Mouse (Mus musculus): ENCODE results near the gene Gna13. TPM values are rescaled to one million over a fixed set of nuclear protein-coding genes. Genes with fewer than 3 reads are reported as not detected.

Gna13 gene
- polyA plus RNA-seq, 1 experiment from 2014 or later = 16.6 TPM

DNA sequence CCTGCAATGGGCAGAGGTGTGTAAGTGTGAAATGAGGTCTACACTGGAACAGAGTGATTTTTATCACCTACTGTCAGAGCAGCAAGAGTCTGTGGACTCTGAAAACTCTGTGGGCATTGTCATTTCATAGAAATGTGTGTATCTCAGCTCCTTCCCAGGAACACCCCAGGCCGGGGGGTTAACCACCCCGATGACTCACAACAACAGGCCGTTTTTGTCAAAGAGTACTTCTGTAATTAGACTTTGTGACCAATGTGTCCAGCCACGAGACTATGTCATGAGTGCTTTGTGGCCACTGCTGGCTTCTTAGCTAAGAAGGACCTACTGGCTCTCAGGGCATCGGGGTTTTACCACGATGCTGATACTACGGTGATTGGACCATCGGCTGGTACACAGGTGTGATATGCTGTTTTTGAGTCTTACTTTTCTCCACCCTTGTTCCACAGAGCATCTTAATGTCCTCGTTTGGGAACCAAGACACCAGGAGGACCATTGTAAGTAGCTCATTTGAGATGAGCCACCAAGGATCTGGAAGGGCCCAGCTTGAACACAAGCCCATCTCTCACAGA is 54.9 kb downstream of the Gna13 start:
- ATAC-seq (ENCODE audit: low read depth) = no peak
- H3K27me3 ChIP-seq = no peaks in the 10 kb centered on the region
- no peaks in the 10 kb centered on the region for H3K4me1 ChIP-seq (replicated peaks)
- H3K9ac ChIP-seq = no peak overlapping the region
- WGBS = 89% methylated on average over 9 of the region's 9 CpGs
- no peak overlapping the region for H3K4me3 ChIP-seq
- no peak overlapping the region for H3K27ac ChIP-seq (replicated peaks)
- H3K36me3 ChIP-seq = no peaks in the 10 kb centered on the region
- H3K4me2 ChIP-seq = no peak overlapping the region
- H3K9me3 ChIP-seq = 0 out of 2 replicates have a peak, but pooled peaks cover 6% of the 10 kb centered on the region

GRCm38 (mm10) chr11:109419461-109419860 is 56.8 kb downstream of the Gna13 start:
- Histone ChIP-seq H3K4me1 (replicated peaks) (no peaks in the 10 kb centered on the region), H3K4me3 (no peak overlapping the region), H3K9me3 (0 out of 2 replicates have a peak, but pooled peaks cover 6% of the 10 kb centered on the region), H3K36me3 (no peaks in the 10 kb centered on the region), H3K4me2 (no peak overlapping the region), H3K9ac (no peak overlapping the region), H3K27me3 (no peaks in the 10 kb centered on the region), H3K27ac (replicated peaks) (no peak overlapping the region)
- no peak for ATAC-seq (ENCODE audit: low read depth)
- 52% methylated on average over 4 of the region's 4 CpGs for WGBS

DNA sequence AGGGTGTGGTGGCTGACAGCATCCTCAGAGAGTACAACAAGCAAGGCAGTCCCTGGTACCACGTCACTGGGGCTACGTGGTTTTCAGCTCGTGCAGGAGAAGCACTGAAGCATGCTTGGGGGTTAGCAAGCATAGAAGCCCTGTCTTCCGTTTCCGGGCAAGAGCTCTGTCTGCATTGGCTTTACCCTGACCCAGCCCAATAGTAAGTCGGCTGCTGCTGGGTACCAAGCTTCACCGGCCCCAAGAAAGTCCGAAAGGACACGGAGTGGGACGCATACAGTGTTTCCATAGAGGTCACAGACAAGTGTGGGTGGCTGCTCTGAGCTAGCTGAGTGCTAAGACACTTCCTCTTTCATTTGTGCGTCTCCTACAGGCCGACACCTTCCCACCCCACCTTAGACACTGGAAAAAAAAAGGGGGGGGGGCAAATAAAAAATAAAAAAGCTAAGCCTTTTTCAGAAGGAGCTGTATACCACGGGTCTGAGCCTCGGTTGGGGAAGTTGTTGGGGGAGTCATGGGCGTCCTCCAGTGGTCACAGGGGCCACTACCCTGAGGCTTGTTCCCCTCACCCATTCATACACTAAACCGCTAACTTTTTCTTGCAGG is 57.4 kb downstream of the Gna13 start:
- WGBS = 57% methylated on average over 16 of the region's 16 CpGs
- Histone ChIP-seq H3K27me3 (no peaks in the 10 kb centered on the region), H3K4me3 (no peak overlapping the region), H3K9ac (no peak overlapping the region), H3K4me2 (no peak overlapping the region), H3K36me3 (no peaks in the 10 kb centered on the region), H3K9me3 (0 out of 2 replicates have a peak, but pooled peaks cover 6% of the 10 kb centered on the region), H3K4me1 (replicated peaks) (no peaks in the 10 kb centered on the region; the same call in 1 of the 2 replicates), H3K27ac (replicated peaks) (no peak overlapping the region)
- no peak for ATAC-seq (ENCODE audit: low read depth)

- H3K36me3 ChIP-seq = no peaks in the 10 kb centered on the region
- no peak overlapping the region for H3K9ac ChIP-seq
- H3K4me1 ChIP-seq (replicated peaks) = no peaks in the 10 kb centered on the region; the same call in 1 of the 2 replicates
- H3K4me2 ChIP-seq = no peak overlapping the region
- ATAC-seq (ENCODE audit: low read depth) = no peak
- H3K27me3 ChIP-seq = no peaks in the 10 kb centered on the region
- H3K9me3 ChIP-seq = 0 out of 2 replicates have a peak, but pooled peaks cover 6% of the 10 kb centered on the region
- WGBS = 83% methylated on average over 14 of the region's 14 CpGs
- H3K4me3 ChIP-seq = no peak overlapping the region
- H3K27ac ChIP-seq (replicated peaks) = no peak overlapping the region
These were observed 57.9 kb downstream of the Gna13 start for GRCm38 (mm10) chr11:109420567-109420962.

DNA sequence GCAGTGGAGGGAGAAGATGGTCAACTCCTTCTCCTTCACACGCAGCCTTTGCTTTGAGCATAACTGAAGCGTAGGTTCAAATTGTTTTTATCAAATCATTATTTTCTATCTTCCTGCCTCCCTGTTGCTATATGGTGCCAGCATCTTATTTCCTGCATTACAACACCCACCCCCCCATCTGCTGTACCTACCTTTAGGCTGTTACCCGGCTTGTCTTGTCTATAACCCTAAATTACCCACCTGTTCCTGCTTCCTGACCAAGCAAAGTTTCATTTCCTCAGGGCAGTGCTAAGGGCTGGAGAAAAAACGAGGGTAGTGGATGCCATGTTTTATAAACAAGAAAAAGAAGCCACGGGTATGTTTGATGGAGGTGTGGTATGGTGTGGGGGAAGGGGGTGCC is 58.6 kb downstream of the Gna13 start:
- no peaks in the 10 kb centered on the region; the same call in 1 of the 2 replicates for H3K4me1 ChIP-seq (replicated peaks)
- H3K4me2 ChIP-seq = no peak overlapping the region
- WGBS = 81% methylated on average over 5 of the region's 5 CpGs
- ATAC-seq (ENCODE audit: low read depth) = no peak
- no peak overlapping the region for H3K9ac ChIP-seq
- H3K27ac ChIP-seq (replicated peaks) = no peak overlapping the region
- H3K27me3 ChIP-seq = no peaks in the 10 kb centered on the region
- H3K36me3 ChIP-seq = no peaks in the 10 kb centered on the region
- 0 out of 2 replicates have a peak, but pooled peaks cover 6% of the 10 kb centered on the region for H3K9me3 ChIP-seq
- H3K4me3 ChIP-seq = no peak overlapping the region

DNA sequence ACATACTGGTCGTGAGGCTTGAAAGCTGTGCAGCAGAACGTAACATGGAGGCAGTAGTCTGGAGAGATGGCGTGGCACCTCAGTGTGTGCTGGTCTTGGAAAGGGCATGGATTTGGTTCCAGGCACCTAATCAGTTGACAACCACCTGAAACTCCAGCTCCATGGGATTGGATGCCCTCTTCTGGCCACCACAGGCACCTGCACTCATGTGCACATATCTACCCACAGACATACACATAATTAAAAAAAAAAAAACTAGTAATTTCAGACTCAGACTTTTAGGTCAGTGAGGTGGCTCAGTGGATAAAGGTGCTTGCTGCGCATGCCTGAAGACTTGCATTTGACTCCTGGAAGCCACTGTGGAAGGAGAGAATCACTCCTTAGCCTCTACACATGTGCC is 59.6 kb downstream of the Gna13 start:
- 99% methylated on average over 4 of the region's 4 CpGs for WGBS

DNA sequence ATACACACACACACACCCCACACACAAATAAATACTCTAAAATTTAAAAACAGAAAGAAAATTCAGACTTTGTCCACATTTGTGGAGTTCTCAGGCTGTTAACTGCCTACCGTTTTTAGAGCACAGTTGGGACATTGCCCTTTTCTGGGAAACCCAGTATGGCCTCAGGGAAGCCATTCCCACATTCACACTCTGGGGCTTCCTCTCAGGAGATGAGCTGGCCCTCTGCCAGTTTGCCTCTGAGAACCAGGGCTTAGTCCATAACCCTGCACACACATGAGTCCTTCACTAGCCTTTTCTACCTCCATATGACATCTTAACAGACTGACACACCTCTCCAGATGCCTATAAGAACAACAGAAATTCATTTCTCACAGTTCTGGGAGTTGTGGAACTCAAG is 60.7 kb downstream of the Gna13 start:
- Histone ChIP-seq H3K4me1 (replicated peaks) (peaks cover 12% of the 10 kb centered on the region), H3K9me3 (0 out of 2 replicates have a peak, but pooled peaks cover 6% of the 10 kb centered on the region), H3K4me2 (no peak overlapping the region), H3K4me3 (no peak overlapping the region), H3K27me3 (no peaks in the 10 kb centered on the region), H3K36me3 (no peaks in the 10 kb centered on the region), H3K9ac (no peak overlapping the region), H3K27ac (replicated peaks) (no peak overlapping the region)
- WGBS = 52% methylated on average over 1 of the region's 1 CpGs
- ATAC-seq (ENCODE audit: low read depth) = no peak

More for the DNA sequence above, 59.6 kb downstream of the Gna13 start:
- no peak overlapping the region for H3K4me2 ChIP-seq
- peaks cover 10% of the 10 kb centered on the region for H3K4me1 ChIP-seq (replicated peaks)
- H3K4me3 ChIP-seq = no peak overlapping the region
- H3K27me3 ChIP-seq = no peaks in the 10 kb centered on the region
- no peak overlapping the region for H3K9ac ChIP-seq
- no peaks in the 10 kb centered on the region for H3K36me3 ChIP-seq
- H3K9me3 ChIP-seq = 0 out of 2 replicates have a peak, but pooled peaks cover 6% of the 10 kb centered on the region
- H3K27ac ChIP-seq (replicated peaks) = no peak overlapping the region
- ATAC-seq (ENCODE audit: low read depth) = no peak

DNA sequence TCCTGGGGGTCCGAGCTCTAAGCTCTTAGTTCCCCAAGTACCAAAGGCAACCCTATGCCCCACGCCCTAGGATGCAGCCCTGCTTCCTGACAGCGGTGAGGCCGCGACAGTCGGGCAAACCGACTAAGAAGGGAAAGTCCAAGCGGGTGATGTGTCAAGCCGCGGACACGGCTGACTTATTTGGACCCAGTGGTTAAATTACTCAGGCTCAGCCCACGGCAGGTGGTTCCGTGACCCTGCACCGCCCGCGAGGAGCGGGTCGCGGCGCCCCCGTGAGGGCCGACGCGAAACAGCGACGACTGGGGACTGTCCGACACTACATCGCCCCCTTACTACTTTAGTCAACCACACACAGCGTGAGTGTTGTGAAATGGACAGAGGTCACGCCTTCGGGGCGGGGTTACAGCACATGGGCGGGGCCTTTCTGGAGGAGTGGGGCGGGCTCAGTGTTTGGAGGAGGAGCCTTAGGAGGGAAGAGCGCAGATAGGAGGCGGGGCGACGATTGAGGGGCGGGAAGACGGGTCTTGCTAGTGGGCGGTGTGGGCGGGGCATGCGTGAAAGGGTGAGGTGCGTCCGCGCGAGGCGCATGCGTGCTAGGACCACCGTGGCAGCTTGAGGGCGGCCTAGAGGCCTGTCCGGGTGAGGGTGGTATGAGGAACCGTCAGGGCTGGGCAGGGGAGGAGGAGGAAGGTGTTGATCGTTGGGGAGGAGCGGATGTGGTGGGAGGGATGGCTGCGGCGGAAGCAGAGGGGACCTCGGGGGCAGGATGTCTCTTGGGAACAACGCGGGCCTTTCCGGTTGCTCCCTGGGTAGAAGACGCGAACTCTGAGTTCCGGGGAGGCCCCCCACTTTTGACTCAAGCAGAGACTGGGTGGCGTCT is 63.0 kb downstream of the Gna13 start, which contains the start of gene Amz2:
TSS of gene Amz2 (plus strand) at position 555 of the 880 bp plus-strand sequence.
- WGBS = 1% methylated on average over 64 of the region's 65 CpGs
- H3K4me3 ChIP-seq = peak within 1 kb of the TSS; percentile 67
- H3K4me1 ChIP-seq (replicated peaks) = peaks cover 12% of the 10 kb centered on the region
- H3K36me3 ChIP-seq = peaks cover 23% of the 10 kb centered on the region
- H3K9ac ChIP-seq = peak within 1 kb of the TSS; percentile 84
- H3K27ac ChIP-seq (replicated peaks) = peak within 1 kb of the TSS; percentile 90
- 0 out of 2 replicates have a peak, but pooled peaks cover 6% of the 10 kb centered on the region for H3K9me3 ChIP-seq
- peak within 1 kb of the TSS; percentile 68 for H3K4me2 ChIP-seq
- no peaks in the 10 kb centered on the region for H3K27me3 ChIP-seq
- peak; percentile 96 for ATAC-seq (ENCODE audit: low read depth)

DNA sequence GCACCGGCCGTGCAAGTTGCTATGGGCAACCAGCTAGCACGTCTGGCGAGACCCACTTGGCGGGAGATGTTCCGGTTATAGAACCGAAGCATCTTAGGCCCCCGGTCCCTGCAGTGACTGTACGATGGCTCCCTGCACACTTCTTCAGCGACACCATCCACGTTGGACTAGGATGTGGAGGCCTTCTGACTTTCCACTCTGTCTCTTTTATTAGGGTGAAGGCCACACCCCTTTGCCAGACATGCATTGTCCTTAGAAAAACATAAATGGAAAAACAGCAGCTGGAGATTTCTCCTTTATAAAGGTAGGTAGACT is 63.6 kb downstream of the Gna13 start:
- Histone ChIP-seq H3K27me3 (no peaks in the 10 kb centered on the region), H3K4me1 (replicated peaks) (peaks cover 14% of the 10 kb centered on the region), H3K9me3 (0 out of 2 replicates have a peak, but pooled peaks cover 6% of the 10 kb centered on the region), H3K36me3 (peaks cover 29% of the 10 kb centered on the region), H3K9ac (peak overlapping the region; percentile 84), H3K4me2 (peak overlapping the region; percentile 68), H3K4me3 (peak overlapping the region; percentile 67), H3K27ac (replicated peaks) (peak overlapping the region; percentile 90)
- no peak for ATAC-seq (ENCODE audit: low read depth)
- 1% methylated on average over 11 of the region's 11 CpGs for WGBS

- Histone ChIP-seq H3K4me3 (no peak overlapping the region; the same call in 1 of the 2 replicates), H3K9me3 (0 out of 2 replicates have a peak, but pooled peaks cover 1% of the 10 kb centered on the region), H3K27ac (replicated peaks) (no peak overlapping the region), H3K27me3 (no peaks in the 10 kb centered on the region), H3K4me2 (peak overlapping the region; percentile 68), H3K36me3 (peaks cover 35% of the 10 kb centered on the region), H3K4me1 (replicated peaks) (peaks cover 18% of the 10 kb centered on the region), H3K9ac (no peak overlapping the region)
- no peak for ATAC-seq (ENCODE audit: low read depth)
- WGBS = 95% methylated on average over 5 of the region's 5 CpGs
These were observed 64.7 kb downstream of the Gna13 start for GRCm38 (mm10) chr11:109427353-109427752.

DNA sequence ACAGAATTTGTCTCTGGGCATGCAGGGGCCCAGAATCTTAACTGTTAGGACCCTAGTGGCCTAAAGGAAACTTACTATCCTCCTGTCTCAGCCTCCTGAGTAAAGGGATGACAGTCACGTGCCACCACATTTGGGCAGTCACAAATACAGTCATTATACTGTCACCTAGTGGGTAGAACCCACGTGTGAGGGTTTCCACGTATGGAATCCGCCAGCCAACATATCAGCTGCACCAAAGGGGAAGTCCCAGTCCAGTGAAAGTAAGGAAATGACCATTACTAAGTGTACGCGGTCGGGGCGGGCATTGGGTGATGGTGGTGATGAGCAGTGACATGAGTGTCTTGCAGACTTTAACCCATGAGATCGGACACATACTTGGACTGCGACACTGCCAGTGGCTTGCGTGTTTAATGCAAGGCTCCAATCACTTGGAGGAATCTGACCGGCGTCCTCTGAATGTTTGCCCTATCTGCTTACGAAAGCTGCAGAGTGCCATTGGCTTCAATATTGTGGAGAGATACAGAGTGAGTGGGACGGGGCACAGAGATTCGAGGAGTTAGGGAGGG is 71.7 kb downstream of the Gna13 start:
- H3K27ac ChIP-seq (replicated peaks) = no peak overlapping the region
- no peaks in the 10 kb centered on the region for H3K27me3 ChIP-seq
- WGBS = 95% methylated on average over 16 of the region's 16 CpGs
- H3K4me3 ChIP-seq = no peak overlapping the region
- no peak overlapping the region for H3K4me2 ChIP-seq
- no peaks in the 10 kb centered on the region for H3K9me3 ChIP-seq
- peaks cover 10% of the 10 kb centered on the region; the same call in 1 of the 2 replicates for H3K4me1 ChIP-seq (replicated peaks)
- no peak overlapping the region for H3K9ac ChIP-seq
- ATAC-seq (ENCODE audit: low read depth) = no peak
- peaks cover 79% of the 10 kb centered on the region for H3K36me3 ChIP-seq

Data from neural tube, embryonic 13.5 days (tissue).